11 mouse cellular contexts compared by ENCODE assay signal in genomic region chr17:14340736-14341135, GRCm38 (mm10).
"Had no signal": no experiment of that assay in that cellular context is flagged by ENCODE, and none has a peak within 500 bp of the region (broad histone marks: within the 10 kb centered on the region; RNA-seq: fewer than 3 reads in every experiment).

No protein-coding gene starts in this region.

- H3K4me2 ChIP-seq: kidney, embryonic 15.5 days; limb, embryonic 13.5 days; neural tube, embryonic 13.5 days had no signal

- H3K4me1 ChIP-seq: neural tube, embryonic 13.5 days had no signal

- H3K9me3 ChIP-seq: kidney, embryonic 15.5 days; limb, embryonic 13.5 days; neural tube, embryonic 13.5 days had no signal

- DNase-seq: kidney, adult 2 months; kidney, postnatal 14 days; layer of hippocampus, postnatal 36 days; lung, adult 18-20 months; lung, postnatal 36 days; thymus, postnatal 4 days had no signal

- H3K9ac ChIP-seq: kidney, embryonic 15.5 days; limb, embryonic 13.5 days; liver, embryonic 14.5 days; neural tube, embryonic 13.5 days had no signal

- H3K27me3 ChIP-seq: neural tube, embryonic 13.5 days had no signal

- H3K27ac ChIP-seq: kidney, embryonic 15.5 days; limb, embryonic 13.5 days; liver, embryonic 14.5 days; neural tube, embryonic 13.5 days; stomach, postnatal 0 days had no signal

- H3K36me3 ChIP-seq: kidney, embryonic 15.5 days; neural tube, embryonic 13.5 days had no signal

- H3K4me3 ChIP-seq: kidney, embryonic 15.5 days; limb, embryonic 13.5 days; neural tube, embryonic 13.5 days had no signal
